Mouse (Mus musculus) cerebellum, postnatal 36 days (tissue): ENCODE results near the gene Cd7.
"Not testable (repeated sequence)": the region's sequence is repeated elsewhere in the genome, so short reads cannot be mapped to it uniquely, and the experiment has no call there.

ENCODE experiments used
- DNase-seq, 2 experiments: peaks; one replicate each; pipeline ENCODE4 v3.0.0; 2021 to 2022; ENCODE audit warnings: mixed read lengths in 2 of 2

Gene Cd7

DNA sequence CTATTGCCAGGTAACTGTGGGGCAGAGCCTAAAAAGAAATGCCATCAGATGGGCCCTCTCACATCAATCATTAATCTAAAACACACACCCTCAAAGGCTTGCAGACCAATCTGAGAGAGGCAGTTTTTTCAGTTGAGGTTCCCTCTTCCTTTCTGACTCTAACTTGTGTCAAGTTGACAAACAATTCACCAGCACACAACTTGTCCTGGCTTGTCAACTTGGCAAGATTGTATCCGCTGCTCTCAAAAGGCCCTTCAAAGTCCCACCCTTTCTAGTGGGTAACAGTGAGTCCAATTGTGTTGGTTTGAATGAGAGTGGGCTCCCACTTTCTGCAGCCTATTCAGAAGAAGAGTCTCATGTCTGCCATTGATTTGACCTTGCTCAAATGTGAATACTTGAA is 6.1 kb upstream of the Cd7 start:
- DNase-seq: no peak

GRCm38 (mm10) chr11:121043025-121043424 is 3.8 kb upstream of the Cd7 start:
- DNase-seq: not testable (repeated sequence)

DNA sequence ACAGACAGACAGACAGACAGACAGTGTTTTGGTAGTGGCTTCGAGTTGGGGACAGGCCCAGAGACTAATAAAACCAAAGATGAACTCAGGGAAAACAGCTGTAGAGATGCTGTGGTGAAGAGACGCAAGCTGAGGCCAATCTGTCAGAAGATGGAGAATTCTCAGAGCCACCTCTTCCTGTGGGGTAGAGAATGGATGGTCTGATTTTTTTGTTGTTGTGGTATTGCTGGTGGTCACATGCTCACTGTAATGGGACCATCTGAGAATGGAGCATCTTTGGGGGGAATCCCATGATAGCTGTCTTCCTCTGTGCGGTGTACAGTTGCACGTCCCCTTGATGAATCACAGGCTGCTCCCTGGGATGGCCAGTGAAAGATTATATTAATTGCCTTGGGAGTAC is 3.3 kb upstream of the Cd7 start:
- no peak for DNase-seq

DNA sequence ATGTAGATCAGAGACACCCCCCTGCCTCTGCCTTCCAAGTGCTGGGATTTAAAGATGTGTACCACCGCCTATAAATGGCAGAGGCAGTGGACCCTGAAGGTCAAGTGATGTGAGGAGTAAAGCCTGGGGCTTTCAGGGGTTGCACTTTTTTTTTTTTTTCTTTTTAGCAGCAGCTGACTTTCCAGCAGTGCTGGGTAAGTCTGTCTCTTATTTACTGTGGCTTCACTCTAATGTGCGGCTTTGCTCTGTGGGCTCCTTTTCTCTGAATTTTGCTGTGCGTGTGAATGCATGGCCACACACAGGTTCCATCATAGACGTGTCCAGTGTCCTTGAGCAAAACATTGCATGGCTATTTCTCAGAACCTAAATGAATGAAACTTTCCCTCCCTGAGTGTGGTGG is 2.4 kb upstream of the Cd7 start:
- DNase-seq: no peak

GRCm38 (mm10) chr11:121041212-121041611 is 2.0 kb upstream of the Cd7 start:
- DNase-seq: peak; percentile 76 to 79

GRCm38 (mm10) chr11:121038366-121039240 is 615 bp downstream of the Cd7 start:
- DNase-seq: no peak

- DNase-seq: no peak
Measured at GRCm38 (mm10) chr11:121033118-121033517, 6.1 kb downstream of the Cd7 start.

GRCm38 (mm10) chr11:121027259-121027658 is 12.0 kb downstream of the Cd7 start:
- no peak for DNase-seq

GRCm38 (mm10) chr11:121024163-121024562 is 15.1 kb downstream of the Cd7 start:
- no peak for DNase-seq

- DNase-seq: no peak
Measured at GRCm38 (mm10) chr11:121019501-121019900, 19.7 kb downstream of the Cd7 start.

- peak; percentile 52 to 56 for DNase-seq
Measured at GRCm38 (mm10) chr11:121017703-121018102, 21.5 kb downstream of the Cd7 start.

- DNase-seq: no peak
Measured at GRCm38 (mm10) chr11:121015472-121015871, 23.7 kb downstream of the Cd7 start.

- DNase-seq: peak; percentile 72 to 75
Measured at GRCm38 (mm10) chr11:121014896-121015300, 24.3 kb downstream of the Cd7 start.

- DNase-seq: no peak
Measured at GRCm38 (mm10) chr11:121013656-121014055, 25.6 kb downstream of the Cd7 start.

- DNase-seq: no peak
Measured at GRCm38 (mm10) chr11:121010044-121010755, 29.0 kb downstream of the Cd7 start.

DNA sequence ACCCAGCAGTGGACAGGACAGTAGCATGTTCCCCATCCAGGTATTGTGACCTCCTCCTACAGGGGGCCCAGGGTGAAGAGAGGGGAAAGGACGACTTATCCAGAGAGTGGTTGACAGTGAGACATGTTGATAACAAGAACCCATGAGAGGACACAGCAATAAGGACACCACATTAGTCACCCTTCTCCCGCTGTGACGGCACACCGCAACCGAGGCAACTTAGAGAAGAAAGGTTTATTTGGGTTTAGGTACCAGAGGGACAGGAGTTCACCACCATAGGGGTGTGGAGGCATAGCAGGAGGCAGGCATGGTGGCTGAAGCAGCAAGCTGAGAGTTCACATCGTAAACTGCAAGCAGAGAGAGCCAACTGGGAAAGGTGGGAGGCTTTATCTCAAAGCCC is 33.0 kb downstream of the Cd7 start:
- DNase-seq: no peak

DNA sequence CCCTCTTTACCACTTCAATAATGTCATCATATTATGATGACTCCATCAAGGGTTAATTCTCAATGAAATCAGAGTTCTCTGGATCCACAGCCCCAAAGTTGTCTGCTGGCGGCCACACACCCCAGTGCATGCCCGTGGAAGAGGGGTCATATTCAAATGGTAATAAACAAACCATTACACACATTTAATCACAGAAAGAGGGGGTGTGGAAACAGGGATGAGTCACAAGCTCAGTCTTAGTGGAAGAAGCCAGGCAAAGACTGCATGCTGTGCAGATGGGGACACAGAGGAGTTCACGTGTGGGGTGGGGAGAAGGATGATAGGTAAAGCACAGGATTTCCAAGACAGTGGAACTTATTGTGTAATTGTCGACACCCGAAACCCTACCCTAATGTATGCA is 34.9 kb downstream of the Cd7 start:
- no peak for DNase-seq

GRCm38 (mm10) chr11:121001966-121002365 is 37.3 kb downstream of the Cd7 start:
- no peak for DNase-seq

- DNase-seq: no peak
Measured at GRCm38 (mm10) chr11:120994741-120995140, 44.5 kb downstream of the Cd7 start.

GRCm38 (mm10) chr11:120993586-120993985 is 45.6 kb downstream of the Cd7 start:
- no peak for DNase-seq

GRCm38 (mm10) chr11:120993080-120993479 is 46.1 kb downstream of the Cd7 start:
- no peak for DNase-seq

DNA sequence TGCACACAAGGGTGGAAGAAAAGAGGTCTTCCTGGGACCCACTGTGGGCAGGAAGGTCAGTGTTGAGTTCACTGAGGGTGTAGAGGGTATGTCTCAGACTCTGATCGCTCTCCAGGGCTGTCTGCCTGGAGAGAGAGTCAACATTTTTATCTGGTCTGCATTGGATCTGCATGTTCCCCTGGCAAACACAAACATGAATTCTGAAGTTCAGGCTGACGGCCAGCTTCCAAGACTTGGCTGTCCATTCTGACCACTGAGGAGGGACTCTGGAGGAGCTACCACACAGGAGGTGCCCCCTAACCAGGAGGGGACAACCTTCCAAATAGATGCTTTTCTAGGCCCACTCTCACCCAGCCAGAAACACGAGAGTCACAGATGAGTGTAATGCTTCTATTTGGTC is 47.4 kb downstream of the Cd7 start:
- no peak for DNase-seq

GRCm38 (mm10) chr11:120990951-120991526 is 48.2 kb downstream of the Cd7 start, which contains the start of gene Csnk1d:
TSS of gene Csnk1d (minus strand) at chr11:120991330.
- peak; percentile 100 for DNase-seq
